Mouse (Mus musculus): ENCODE measurements around the gene Zbtb37.

DNA sequence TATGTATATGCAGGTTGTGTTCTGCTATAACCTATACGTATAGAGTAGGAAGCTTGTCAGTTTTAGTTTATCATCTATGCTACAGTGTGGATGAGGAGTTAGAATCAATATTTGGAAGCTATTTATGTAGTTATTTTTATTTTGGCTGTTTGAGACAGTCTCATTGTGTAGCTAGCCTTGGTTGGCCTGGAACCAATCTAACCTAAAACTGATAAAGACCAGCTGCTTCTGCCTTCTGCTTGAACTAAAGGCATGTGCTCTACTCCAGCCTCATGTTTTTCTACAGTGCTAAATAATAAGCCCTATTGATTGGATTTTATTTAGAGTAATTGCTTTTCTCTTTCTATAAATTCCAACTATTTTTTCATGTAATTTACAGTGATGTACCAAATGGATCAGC lies 67.4 kb downstream of the Zbtb37 start:
- TF ChIP-seq CTCF (IDR thresholded peaks at IDR 0.05; ENCODE audit: borderline replicate concordance, control insufficient read depth, extremely low read depth, insufficient read depth, low read length, poor library complexity) (no peak), POLR2A (IDR thresholded peaks at IDR 0.05; ENCODE audit: control insufficient read depth, extremely low read depth, insufficient read depth, low read length, poor library complexity) (no peak)
